Mouse (Mus musculus) kidney, adult 2 months (tissue): Measurements from ENCODE around the gene Zfp652. TPM values are rescaled to one million over a fixed set of nuclear protein-coding genes. Genes with fewer than 3 reads are reported as not detected.
A peak's percentile ranks its signal among the peaks of the same experiment; 100 is the strongest.

Experiments
- DNase-seq: peaks from one replicate; pipeline ENCODE4 v3.0.0; 2021
- H3K27ac ChIP-seq: fragments of 200-500 bp; 2 replicates; pipeline ENCODE4 v1.5.1; 2012; ENCODE audit warnings: low read depth, low read length, control low read depth, inconsistent platforms; ENCODE audit not compliant: insufficient read depth
- H3K27me3 ChIP-seq: fragments of 200-500 bp; replicated peaks from 2 replicates; pipeline ENCODE4 v1.6.1; 2012; ENCODE audit warnings: mild to moderate bottlenecking, moderate library complexity, low read length, inconsistent platforms; ENCODE audit not compliant: control insufficient read depth, insufficient read depth
- H3K36me3 ChIP-seq: fragments of 200-500 bp; 2 replicates; pipeline ENCODE4 v1.6.1; 2012; ENCODE audit warnings: mild to moderate bottlenecking, moderate library complexity, low read length, inconsistent platforms; ENCODE audit not compliant: control insufficient read depth, insufficient read depth
- H3K4me1 ChIP-seq: fragments of 200-500 bp; 2 replicates; pipeline ENCODE4 v1.6.1; 2011; ENCODE audit warnings: low read length; ENCODE audit not compliant: control insufficient read depth, insufficient read depth
- H3K4me3 ChIP-seq: fragments of 200-500 bp; 2 replicates; pipeline ENCODE4 v1.5.1; 2011; ENCODE audit warnings: mild to moderate bottlenecking, low read depth, low read length, control low read depth; ENCODE audit not compliant: insufficient read depth
- CTCF ChIP-seq: fragments of 200-500 bp; conservative IDR thresholded peaks from 2 replicates; pipeline ENCODE4 v1.5.1; 2011; ENCODE audit warnings: low read depth, mild to moderate bottlenecking, control low read depth, low read length, moderate library complexity, mixed read lengths; ENCODE audit not compliant: insufficient read depth, insufficient read length
- POLR2A ChIP-seq: fragments of 200-500 bp; IDR thresholded peaks from one replicate; pipeline ENCODE4 v1.6.1; 2011; ENCODE audit warnings: low read depth, low read length, control low read depth
- WGBS: fragments of 180-500 bp; shearing (Covaris S2); methylation state at CpG from one replicate; pipeline ENCODE4 v1.1.7; 2018; 5-methylcytosine and 5-hydroxymethylcytosine counted together
- polyA plus RNA-seq: library from polyadenylated mRNA; depleted of rRNA; stranded (reverse); fragments of >200 nt; gene quantifications from 2 replicates; pipeline ENCODE4 v1.2.3, GENCODE M21; 2012

Gene Zfp652
- polyA plus RNA-seq, 1 experiment = 11.4 TPM

DNA sequence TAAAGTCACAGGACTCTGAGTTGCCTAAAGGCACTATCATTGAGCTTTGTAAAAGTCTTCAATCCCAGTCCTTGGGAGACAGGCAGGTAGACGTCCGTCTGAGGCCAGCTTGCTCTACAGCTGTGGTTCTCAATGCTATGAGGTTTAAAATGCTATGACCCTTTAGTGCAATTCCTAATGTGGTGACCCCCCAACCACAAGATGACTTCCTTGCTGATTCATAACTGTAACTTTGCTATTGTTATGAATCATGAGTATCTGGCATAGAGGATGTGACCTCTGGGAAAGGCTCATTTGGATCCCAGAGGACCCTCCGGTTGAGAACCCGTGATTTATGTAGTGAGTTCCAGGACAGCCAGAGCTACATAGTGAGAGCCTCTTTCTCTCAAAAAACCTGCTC is 66.9 kb downstream of the Zfp652 start:
- Histone ChIP-seq H3K27ac (no peak overlapping the region), H3K4me1 (no peaks in the 10 kb centered on the region), H3K4me3 (no peak overlapping the region), H3K36me3 (no peaks in the 10 kb centered on the region), H3K27me3 (no peaks in the 10 kb centered on the region)
- WGBS = 70% methylated on average over 4 of the region's 4 CpGs
- TF ChIP-seq POLR2A (no peak), CTCF (no peak)
- DNase-seq = no peak

DNA sequence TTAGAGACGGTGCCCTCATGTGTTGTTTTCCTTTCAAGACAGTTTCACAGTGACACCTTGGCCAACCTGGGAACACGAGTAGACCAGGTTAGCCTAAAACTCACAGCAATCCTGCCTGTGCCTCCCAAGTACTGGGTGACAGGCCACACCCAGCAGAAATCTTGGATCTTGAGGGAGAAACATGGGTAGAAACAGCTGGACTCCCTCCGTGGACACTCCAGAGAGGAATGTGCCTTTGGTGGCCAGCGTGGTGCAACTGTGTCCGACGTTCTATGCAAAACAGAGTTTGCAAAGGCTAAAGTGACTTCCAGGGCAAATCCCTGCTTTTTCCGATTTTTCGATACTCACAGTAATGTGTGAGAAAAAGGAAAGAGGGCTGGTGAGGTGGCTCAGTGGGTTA is 68.0 kb downstream of the Zfp652 start:
- WGBS = 90% methylated on average over 8 of the region's 8 CpGs
- H3K4me3 ChIP-seq = no peak overlapping the region
- DNase-seq = no peak
- no peaks in the 10 kb centered on the region for H3K27me3 ChIP-seq
- TF ChIP-seq POLR2A = no peak
- no peak for TF ChIP-seq CTCF
- no peaks in the 10 kb centered on the region for H3K4me1 ChIP-seq
- no peak overlapping the region for H3K27ac ChIP-seq
- no peaks in the 10 kb centered on the region for H3K36me3 ChIP-seq

DNA sequence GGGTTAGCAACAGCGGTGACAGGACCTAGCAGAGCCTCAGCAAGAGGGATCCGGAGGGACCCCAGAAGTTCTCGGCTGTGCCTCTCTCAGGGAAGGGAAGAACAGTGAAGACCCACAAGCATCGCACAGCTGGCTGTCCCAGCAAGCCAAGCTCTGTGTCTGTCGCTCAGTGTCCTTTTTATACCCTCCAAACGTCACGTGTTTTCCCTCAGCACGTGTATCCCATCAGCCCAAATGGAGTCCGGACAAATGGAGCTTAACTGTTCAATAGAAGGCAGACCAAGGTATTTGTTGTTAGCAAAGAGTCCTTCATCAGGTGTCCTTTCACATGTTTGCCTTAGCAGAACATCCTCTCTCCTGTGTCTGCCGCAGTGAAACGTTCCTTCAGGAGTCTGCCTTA is 69.1 kb downstream of the Zfp652 start:
- 78% methylated on average over 11 of the region's 11 CpGs for WGBS
- H3K27ac ChIP-seq = no peak overlapping the region
- H3K4me3 ChIP-seq = no peak overlapping the region
- DNase-seq = no peak
- H3K27me3 ChIP-seq = no peaks in the 10 kb centered on the region
- H3K4me1 ChIP-seq = no peaks in the 10 kb centered on the region
- TF ChIP-seq CTCF (no peak), POLR2A (no peak)
- H3K36me3 ChIP-seq = no peaks in the 10 kb centered on the region

DNA sequence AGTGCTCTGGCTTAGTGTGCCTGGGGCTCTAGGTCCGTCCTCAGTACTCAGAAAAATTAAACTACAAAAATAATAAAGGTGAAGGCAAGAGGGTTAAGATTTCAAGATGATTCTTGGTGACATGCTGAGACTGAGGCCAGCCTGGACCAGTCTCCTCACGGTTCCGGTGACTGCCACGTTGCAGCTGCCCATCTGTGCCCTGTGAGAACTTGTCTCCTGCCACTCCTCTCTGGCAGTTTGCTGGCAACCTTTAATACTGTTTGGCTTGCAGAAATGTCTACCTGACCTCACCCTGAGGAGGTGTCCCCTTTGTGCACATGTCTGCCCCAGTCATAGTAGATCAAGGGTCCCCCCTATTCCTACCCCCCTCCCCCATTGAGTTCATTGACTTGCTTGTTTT is 71.0 kb downstream of the Zfp652 start:
- H3K4me1 ChIP-seq = no peaks in the 10 kb centered on the region
- H3K36me3 ChIP-seq = no peaks in the 10 kb centered on the region
- no peaks in the 10 kb centered on the region for H3K27me3 ChIP-seq
- 84% methylated on average over 4 of the region's 4 CpGs for WGBS
- H3K27ac ChIP-seq = no peak overlapping the region
- no peak for TF ChIP-seq POLR2A
- no peak for TF ChIP-seq CTCF
- DNase-seq = no peak
- H3K4me3 ChIP-seq = no peak overlapping the region

DNA sequence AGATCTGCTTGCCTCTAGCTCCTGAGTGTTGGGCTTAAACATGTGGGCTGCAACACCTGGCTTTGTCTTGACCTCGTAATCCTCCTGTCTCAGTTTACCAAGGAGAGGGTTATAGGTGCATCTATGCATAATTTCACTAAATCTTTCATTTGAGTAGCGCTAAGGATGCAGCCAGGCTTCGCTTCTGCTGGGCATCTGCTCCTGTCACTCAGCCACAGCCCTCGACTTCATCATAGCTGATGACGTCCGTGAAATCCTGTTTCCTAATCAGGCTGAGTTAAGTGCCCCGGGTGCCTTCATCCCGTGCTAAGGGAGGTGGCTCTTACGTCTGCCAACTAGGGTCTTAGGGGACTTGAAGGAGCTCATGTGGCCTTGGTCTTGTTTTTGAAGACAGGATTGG is 71.5 kb downstream of the Zfp652 start:
- Histone ChIP-seq H3K4me1 (no peaks in the 10 kb centered on the region), H3K27ac (no peak overlapping the region), H3K4me3 (no peak overlapping the region), H3K27me3 (no peaks in the 10 kb centered on the region), H3K36me3 (no peaks in the 10 kb centered on the region)
- no peak for TF ChIP-seq POLR2A
- TF ChIP-seq CTCF = no peak
- 93% methylated on average over 9 of the region's 9 CpGs for WGBS
- no peak for DNase-seq

DNA sequence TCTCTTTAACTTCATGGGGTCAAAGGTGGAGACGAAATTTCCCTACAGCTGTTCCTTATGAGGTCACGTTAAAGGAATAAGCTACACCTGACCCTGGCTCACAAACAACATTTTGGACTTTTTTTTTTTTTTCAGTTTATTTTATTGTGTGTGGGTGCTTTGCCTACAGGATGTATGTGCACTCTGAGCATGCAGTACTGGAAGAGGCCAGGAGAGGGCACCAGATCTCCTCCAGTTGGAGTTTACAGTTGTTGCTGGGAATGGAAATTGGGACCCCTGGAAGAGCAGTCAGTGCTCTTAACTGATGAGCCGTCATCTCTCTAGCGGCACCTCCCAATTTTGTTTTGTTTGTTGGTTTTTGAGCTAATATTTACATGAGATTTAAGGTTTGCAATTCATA is 73.2 kb downstream of the Zfp652 start:
- Histone ChIP-seq H3K36me3 (no peaks in the 10 kb centered on the region), H3K4me3 (no peak overlapping the region), H3K4me1 (no peaks in the 10 kb centered on the region; the same call in 1 of the 2 replicates), H3K27ac (no peak overlapping the region), H3K27me3 (no peaks in the 10 kb centered on the region)
- 0 out of 2 replicates have a peak, but pooled peaks have one; percentile 24 for TF ChIP-seq CTCF
- no peak for TF ChIP-seq POLR2A
- WGBS = 97% methylated on average over 4 of the region's 4 CpGs
- DNase-seq = no peak

DNA sequence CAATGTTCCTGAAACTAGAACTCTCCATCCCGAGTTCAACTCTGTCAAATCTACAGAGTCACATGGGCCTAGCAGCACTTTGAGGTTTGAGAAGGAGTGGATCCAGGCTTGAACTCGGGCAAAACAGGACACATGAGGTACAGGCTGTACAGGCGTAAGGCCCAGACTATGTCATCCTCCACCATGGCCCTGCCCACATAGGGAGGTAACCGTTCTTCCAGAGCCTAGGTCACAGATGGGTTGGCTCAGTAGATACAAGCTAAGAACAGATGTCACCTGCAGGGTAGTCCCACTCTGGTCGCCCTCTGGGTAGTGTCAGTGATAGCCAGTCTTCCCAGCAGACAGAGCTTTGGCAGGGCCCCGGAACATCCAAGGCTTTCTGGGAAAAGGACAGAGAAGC is 74.0 kb downstream of the Zfp652 start:
- Histone ChIP-seq H3K4me3 (no peak overlapping the region), H3K4me1 (no peaks in the 10 kb centered on the region; the same call in 1 of the 2 replicates), H3K27me3 (no peaks in the 10 kb centered on the region), H3K27ac (no peak overlapping the region), H3K36me3 (no peaks in the 10 kb centered on the region)
- TF ChIP-seq POLR2A = no peak
- no peak for TF ChIP-seq CTCF
- 77% methylated on average over 6 of the region's 6 CpGs for WGBS
- no peak for DNase-seq

DNA sequence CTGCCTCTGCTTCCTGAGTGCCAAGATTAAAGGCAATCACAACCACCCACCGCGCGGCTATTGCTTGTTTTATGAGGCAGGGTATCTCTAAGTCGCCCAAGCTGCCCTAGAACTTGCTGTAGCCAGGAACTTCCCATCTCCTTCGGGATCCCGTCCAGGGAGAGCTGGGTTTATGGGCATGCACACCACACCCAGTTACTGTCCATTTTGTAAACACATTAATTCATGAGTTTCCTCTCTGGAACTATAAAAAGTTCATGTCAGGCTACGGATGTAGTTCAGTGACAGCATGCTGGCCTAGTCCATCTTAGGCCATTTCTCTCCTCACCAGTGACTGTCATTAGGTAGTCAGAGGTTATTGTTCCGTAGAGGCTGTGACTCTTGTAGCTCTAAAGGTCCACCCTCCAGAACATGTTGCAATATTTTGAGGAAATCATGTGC is 77.0 kb downstream of the Zfp652 start:
- no peak overlapping the region for H3K4me3 ChIP-seq
- H3K36me3 ChIP-seq = no peaks in the 10 kb centered on the region
- TF ChIP-seq POLR2A = no peak
- no peak for TF ChIP-seq CTCF
- no peaks in the 10 kb centered on the region; the same call in 1 of the 2 replicates for H3K4me1 ChIP-seq
- peak; percentile 82 for DNase-seq
- no peaks in the 10 kb centered on the region for H3K27me3 ChIP-seq
- peak overlapping the region; percentile 66 for H3K27ac ChIP-seq
- WGBS = 60% methylated on average over 8 of the region's 8 CpGs
